Mouse (Mus musculus) left cerebral cortex, adult 2 months (tissue): ENCODE measurements around the gene 4930402H24Rik. TPM values are rescaled to one million over a fixed set of nuclear protein-coding genes. Genes with fewer than 3 reads are reported as not detected.

Experiments
- DNase-seq, 2 experiments: peaks; one replicate each; pipeline ENCODE4 v3.0.0; 2021 to 2022; ENCODE audit warnings: low spot score in 2 of 2, mixed read lengths in 1 of 2; ENCODE audit errors: extremely low spot score in 1 of 2
- H3K27ac ChIP-seq: fragments of 200-600 bp; 2 replicates; pipeline ENCODE4 v1.8.1; 2022
- H3K4me3 ChIP-seq: fragments of 200-600 bp; 2 replicates; pipeline ENCODE4 v1.8.1; 2022
- CTCF ChIP-seq: fragments of 200-600 bp; IDR thresholded peaks from 2 replicates; pipeline ENCODE4 v1.8.1; 2022; ENCODE audit warnings: antibody characterized with exemption, mild to moderate bottlenecking, moderate library complexity
- intact Hi-C: fragments of 180-260 bp; cut with DNase I; formaldehyde crosslinking; loops from one replicate; pipeline ENCODE4 v1.15.1; 2025
- total RNA-seq, 2 experiments: library from RNA; stranded (reverse); gene quantifications; 2 replicates each; pipeline ENCODE4 v1.2.3; 2021

The 4930402H24Rik gene
- total RNA-seq, 2 experiments from 2014 or later: 68.3 to 76.4 TPM

DNA sequence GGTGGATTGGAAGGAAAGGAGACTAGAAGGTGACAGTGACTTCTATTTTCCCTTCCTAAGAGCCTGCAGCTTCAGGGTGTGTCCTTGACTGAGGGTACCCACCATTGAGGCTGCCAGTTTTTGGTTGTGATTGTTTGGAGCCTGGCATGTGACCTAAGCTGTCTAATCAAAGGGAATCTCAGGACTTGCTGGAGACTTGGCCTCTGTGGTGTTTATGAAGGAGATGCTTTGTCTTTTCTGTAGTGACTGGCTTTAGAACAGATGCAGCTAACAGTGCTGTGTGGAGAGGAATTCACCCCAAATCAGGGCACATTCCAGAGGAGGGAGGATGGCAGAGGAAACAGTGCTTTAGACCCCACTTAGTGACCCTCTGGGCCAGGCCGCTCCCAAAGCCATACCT is 8.7 kb upstream of the 4930402H24Rik start:
- Histone ChIP-seq H3K27ac (peak overlapping the region; percentile 64), H3K4me3 (no peak overlapping the region)
- intact Hi-C loops: no loop called here
- TF ChIP-seq CTCF: no peak
- no peak for DNase-seq

- Histone ChIP-seq H3K4me3 (no peak overlapping the region), H3K27ac (no peak overlapping the region)
- TF ChIP-seq CTCF: no peak
- intact Hi-C loops: no loop called here
- no peak for DNase-seq
These were observed 5.5 kb upstream of the 4930402H24Rik start for GRCm38 (mm10) chr2:130911691-130912090.

DNA sequence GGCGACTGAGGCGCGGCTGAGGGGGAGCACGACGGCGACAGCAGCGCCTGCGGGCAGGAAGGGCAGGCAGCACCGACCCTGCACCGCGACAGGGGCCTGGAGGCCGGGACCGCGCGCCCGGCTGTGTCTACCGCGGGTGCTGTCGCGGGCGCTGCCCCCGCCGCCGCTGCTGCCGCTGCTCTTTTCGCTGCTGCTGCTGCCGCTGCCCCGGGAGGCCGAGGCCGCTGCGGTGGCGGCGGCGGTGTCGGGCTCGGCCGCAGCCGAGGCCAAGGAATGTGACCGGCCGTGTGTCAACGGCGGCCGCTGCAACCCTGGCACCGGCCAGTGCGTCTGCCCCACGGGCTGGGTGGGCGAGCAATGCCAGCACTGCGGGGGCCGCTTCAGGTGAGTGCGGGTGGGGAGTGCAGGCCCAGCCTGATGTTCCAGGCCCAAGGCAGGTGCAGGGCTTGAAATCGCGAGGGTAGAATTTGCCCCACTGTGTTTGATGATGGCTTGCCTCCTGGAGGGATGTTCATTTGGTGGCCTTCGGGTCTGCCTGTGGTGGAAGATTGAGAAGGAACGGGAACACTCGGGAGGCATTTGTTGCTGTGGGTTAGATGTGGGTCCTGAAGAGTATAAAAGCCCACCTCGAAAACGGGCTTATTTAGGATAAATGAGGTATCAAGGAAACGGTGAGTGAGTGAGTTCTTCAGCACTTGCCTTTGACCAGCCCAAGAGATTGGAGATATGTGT is 544 bp upstream of the 4930402H24Rik start:
- DNase-seq: peak; percentile 24 to 36
- H3K27ac ChIP-seq: peak overlapping the region; percentile 84
- intact Hi-C loops: loop anchor here (2.0 to 5.0 kb wide), 2 partner anchors 66 to 484 kb away; partner anchors contain the start of genes Pced1a and Vps16

DNA sequence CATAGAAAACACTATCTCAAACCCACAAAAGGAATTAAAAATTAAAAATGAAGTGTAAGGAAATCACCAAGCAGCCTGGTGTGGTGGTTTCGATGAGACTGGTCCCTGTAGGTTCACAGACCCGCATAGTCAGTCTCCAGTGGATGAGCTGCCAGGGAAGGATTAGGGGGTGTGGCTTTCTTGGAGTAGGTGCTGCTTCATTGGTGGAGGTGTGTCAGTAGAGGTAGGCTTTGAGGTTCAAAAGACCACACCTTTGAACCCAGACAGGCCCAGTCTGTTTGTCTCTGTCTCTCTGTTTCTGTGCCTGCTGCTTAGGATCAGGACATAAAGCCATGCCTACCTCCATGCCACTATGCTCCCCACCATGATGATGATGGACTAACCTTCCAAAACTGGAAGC is 7.4 kb downstream of the 4930402H24Rik start:
- Histone ChIP-seq H3K27ac (no peak overlapping the region), H3K4me3 (no peak overlapping the region)
- intact Hi-C loops: loop anchor here (5.0 kb wide), 1 partner anchor 46 kb away; no protein-coding TSS in a partner anchor
- DNase-seq: no peak
- no peak for TF ChIP-seq CTCF

More for the DNA sequence above, 544 bp upstream of the 4930402H24Rik start:
- TF ChIP-seq CTCF: no peak
- peak overlapping the region; percentile 84 for H3K4me3 ChIP-seq

GRCm38 (mm10) chr2:130897856-130898255 is 8.3 kb downstream of the 4930402H24Rik start:
- no peak overlapping the region for H3K4me3 ChIP-seq
- DNase-seq: no peak
- no peak overlapping the region for H3K27ac ChIP-seq
- intact Hi-C loops: loop anchor here (5.0 kb wide), 1 partner anchor 46 kb away; no protein-coding TSS in a partner anchor
- TF ChIP-seq CTCF: no peak

GRCm38 (mm10) chr2:130896944-130897343 is 9.3 kb downstream of the 4930402H24Rik start:
- Histone ChIP-seq H3K4me3 (no peak overlapping the region), H3K27ac (no peak overlapping the region)
- no peak for TF ChIP-seq CTCF
- intact Hi-C loops: loop anchor here (5.0 kb wide), 1 partner anchor 45 kb away; no protein-coding TSS in a partner anchor
- DNase-seq: no peak

DNA sequence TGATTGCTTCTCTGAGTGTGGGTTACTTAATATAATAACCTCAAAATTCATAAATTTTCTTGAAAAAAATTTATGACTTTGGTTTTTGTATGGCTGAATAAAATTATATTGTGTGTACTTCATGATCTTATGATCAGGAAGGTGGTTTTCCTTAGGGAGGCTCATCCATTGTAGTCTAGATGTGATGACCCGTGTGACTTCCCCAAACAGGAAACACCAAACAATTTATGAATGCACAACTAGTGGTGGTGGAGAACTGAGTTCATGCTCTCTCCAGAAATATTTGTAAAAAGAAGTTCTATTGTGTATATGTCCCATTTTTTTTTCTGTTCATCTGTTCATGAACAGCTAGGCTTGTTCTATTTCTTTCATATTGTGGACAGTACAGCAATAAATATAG is 18.8 kb downstream of the 4930402H24Rik start:
- H3K4me3 ChIP-seq: no peak overlapping the region
- TF ChIP-seq CTCF: no peak
- DNase-seq: no peak
- H3K27ac ChIP-seq: no peak overlapping the region
- intact Hi-C loops: no loop called here

DNA sequence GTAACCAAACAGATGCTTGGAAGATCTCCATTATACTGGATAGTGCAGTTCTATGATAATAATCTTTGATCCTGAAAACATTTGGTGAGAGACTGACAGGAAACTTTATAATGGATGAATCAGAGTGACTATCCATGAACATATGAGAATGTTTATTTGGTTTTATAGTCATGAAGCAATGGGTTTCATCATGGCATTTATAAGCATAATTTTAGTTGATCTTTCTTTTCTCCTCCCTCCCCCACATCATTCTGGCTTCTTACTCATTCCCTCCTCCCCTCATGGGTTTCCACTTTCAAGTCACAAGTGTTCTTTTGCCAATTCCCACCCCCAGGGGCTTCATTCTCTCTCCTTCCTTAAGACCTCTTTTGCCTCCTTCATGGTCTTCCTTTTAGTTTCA is 19.2 kb downstream of the 4930402H24Rik start:
- Histone ChIP-seq H3K27ac (no peak overlapping the region), H3K4me3 (no peak overlapping the region)
- intact Hi-C loops: no loop called here
- TF ChIP-seq CTCF: no peak
- DNase-seq: no peak

DNA sequence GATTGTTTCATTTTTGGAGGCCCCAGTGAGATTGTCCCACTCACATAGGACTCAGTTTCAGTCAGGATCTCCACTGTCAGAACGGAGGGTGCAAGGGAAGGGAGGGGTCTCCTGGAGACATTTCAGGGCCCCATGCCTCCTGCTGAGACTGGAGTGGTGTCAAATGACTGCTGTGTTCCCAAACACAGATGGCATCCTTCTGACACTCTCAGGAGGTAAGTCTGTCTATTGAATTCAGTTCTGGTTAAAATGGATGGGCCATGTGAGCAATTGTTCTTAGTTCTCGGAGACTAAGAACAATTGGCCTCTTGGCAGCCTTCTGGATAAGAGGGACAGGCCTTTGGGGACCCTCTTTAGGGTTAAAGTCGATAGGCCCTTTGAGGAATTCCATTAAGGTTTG is 28.8 kb downstream of the 4930402H24Rik start:
- no peak for TF ChIP-seq CTCF
- Histone ChIP-seq H3K27ac (no peak overlapping the region), H3K4me3 (no peak overlapping the region)
- no peak for DNase-seq
- intact Hi-C loops: no loop called here

DNA sequence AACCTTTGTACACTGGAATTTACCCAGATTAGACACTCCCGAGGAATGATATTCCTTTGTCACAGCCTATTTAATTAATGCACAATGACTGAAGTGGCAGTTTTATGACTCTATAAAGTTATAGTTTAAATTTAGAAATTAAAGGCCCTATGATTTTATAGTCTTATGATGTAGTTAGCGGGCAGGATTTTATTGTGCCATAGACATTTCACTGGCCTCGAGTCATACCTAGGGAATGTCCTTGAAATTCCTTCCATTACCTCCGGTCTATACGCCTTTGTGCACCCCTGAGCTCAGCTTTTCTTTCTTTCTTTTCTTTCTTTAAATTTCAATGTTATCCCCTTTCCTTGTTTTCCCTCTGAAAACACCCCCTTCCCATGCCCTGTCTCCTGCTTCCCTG is 35.3 kb downstream of the 4930402H24Rik start:
- TF ChIP-seq CTCF: no peak
- H3K27ac ChIP-seq: no peak overlapping the region
- intact Hi-C loops: no loop called here
- DNase-seq: no peak
- no peak overlapping the region for H3K4me3 ChIP-seq

DNA sequence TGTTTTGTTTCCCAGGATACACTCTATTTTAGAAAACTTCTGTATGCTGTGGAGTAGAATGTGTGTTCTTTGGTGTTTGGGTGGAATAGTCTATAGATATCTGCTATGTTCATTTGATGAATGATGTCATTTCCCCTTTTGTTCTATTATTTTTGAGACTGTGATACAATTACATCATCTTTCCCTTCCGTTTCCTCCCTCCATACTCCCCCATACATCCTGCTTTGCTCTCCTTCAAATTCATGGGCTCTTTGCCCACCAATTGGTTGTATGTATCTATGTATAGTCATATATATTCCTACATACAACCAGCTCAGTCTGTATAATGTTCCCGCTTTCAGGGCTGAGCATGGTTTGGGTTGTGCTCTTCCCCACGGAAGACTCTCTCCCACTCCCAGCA is 44.1 kb downstream of the 4930402H24Rik start:
- TF ChIP-seq CTCF: no peak
- DNase-seq: no peak
- Histone ChIP-seq H3K27ac (no peak overlapping the region), H3K4me3 (no peak overlapping the region)
- intact Hi-C loops: no loop called here

DNA sequence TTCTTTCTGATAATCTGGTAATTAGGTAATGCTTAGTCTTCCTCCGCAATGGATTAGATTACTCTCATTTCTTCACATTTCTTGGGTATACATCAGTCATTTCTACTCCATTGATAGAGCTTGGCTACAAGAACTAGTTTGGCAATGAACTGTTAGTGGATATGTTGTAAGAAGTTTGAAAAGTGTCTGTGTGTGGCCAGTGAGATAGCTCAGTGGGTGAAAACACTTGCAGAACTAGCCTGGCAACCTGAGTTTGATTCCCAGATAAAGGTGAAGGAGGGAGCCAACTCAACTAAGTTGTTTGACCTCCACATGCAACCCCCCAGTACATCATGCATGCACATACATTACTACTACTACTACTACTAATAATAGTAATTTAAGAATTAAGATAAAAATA is 53.2 kb downstream of the 4930402H24Rik start:
- H3K27ac ChIP-seq: no peak overlapping the region
- H3K4me3 ChIP-seq: no peak overlapping the region
- intact Hi-C loops: loop anchor here (5.0 kb wide), 1 partner anchor 44 kb away; no protein-coding TSS in a partner anchor
- TF ChIP-seq CTCF: no peak
- DNase-seq: no peak
